Mouse (Mus musculus) heart, adult 8-10 months (tissue): ENCODE measurements around the gene Dupd1. TPM values are rescaled to one million over a fixed set of nuclear protein-coding genes. Genes with fewer than 3 reads are reported as not detected.
"Not testable (repeated sequence)": the region's sequence is repeated elsewhere in the genome, so short reads cannot be mapped to it uniquely, and the experiment has no call there.

Experiments used
- DNase-seq: peaks from one replicate; pipeline ENCODE4 v3.0.0; 2022; ENCODE audit warnings: low spot score
- total RNA-seq, 4 experiments: library from RNA; stranded (reverse); gene quantifications; 2 replicates each; pipeline ENCODE4 v1.2.4; 2022

The Dupd1 gene
- total RNA-seq, 4 experiments from 2014 or later = 0.37 to 0.47 TPM; not detected in 2

GRCm38 (mm10) chr14:21676223-21676622, 38.2 kb downstream of the Dupd1 start:
- no peak for DNase-seq

DNA sequence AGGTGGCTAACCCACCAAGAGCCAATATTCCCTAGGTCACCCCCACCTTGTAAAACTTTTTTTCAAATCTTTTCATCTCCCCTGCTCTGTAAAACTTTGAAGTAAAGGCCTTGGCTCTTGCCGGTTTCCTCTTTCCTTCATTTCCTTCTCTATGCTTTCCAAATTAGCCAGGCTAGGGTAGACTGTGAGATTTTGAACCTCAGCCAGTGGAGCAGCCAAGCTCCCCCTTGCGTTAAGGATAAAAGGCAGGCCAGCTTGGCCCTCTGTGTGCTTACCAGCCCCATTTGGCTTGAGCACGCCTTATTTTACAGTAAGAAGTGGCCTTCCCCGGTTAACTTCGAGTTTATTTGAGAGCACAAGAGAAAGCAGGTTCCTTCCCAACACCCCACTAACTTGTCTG, 39.9 kb downstream of the Dupd1 start:
- no peak for DNase-seq

DNA sequence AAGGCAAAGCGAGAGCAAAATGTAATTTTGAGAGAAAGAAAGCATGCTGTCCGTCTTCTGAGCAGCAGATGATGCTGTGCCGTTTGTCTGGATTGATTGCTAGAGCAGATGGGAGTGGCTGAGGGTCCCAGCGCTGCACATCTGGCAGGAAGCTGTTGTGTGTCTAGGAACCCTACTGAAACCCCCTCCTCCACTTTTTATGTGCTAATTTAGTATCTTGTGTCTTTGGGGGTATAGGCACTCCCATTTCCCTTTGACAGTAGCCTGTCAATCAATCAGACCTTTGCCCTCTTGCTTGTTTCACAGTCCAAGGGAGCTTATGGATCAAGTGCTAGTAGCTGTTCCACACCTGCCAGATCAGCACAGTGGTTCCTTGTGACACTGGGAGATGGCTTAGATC, 41.3 kb downstream of the Dupd1 start:
- no peak for DNase-seq

DNA sequence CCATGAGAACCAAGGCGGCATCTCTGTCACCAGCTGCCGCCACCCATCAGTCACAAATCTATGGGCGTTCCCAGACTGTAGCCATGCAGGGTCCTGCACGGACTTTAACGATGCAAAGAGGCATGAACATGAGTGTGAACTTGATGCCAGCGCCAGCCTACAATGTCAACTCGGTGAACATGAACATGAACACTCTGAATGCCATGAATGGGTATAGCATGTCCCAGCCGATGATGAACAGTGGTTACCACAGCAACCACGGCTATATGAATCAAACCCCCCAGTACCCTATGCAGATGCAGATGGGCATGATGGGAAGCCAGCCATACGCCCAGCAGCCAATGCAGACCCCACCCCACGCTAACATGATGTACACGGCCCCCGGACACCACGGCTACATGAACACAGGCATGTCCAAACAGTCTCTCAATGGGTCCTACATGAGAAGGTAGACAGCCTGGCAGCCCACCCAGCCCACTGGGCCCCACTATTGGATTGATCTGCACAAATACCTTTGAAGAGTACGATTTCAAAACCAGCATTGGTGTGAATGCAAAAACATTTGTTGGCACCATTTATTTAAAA, 43.9 kb downstream of the Dupd1 start:
- not testable (repeated sequence) for DNase-seq

GRCm38 (mm10) chr14:21669633-21670421, 44.5 kb downstream of the Dupd1 start:
- DNase-seq = no peak

- no peak for DNase-seq
Observed at GRCm38 (mm10) chr14:21669218-21669617, 45.2 kb downstream of the Dupd1 start.

DNA sequence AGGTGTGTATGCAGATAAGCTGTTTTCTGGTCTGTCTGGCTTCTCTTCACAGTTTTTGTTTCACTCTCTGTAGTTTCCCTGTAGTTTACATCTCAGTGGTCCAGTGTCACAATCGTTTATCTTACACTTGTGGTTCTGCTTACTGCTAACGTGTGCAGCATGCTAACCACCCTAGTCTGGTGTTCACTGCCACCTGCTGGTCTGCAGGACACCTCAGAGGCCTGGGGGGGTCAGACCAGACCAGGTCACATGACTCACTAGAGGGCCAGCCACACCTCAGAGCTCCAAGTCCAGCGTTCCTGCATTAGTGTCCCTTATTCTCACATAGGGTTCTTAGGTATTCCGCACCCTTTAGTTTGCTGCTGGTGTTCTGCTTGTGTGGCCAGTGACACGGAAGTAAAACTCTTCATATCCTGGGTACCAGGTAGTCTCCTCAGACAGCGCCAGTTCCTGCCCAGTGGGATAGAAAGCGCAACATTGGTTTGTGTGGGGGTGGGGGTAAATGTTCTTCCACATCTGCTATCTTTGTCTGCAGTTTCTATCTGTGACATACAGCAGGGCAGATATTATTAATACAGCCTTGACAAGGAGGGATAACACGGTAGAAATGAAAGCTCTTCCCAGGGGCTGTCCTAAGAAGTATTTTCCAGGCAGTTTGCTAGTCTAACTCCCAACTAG, 51.8 kb downstream of the Dupd1 start:
- no peak for DNase-seq

DNA sequence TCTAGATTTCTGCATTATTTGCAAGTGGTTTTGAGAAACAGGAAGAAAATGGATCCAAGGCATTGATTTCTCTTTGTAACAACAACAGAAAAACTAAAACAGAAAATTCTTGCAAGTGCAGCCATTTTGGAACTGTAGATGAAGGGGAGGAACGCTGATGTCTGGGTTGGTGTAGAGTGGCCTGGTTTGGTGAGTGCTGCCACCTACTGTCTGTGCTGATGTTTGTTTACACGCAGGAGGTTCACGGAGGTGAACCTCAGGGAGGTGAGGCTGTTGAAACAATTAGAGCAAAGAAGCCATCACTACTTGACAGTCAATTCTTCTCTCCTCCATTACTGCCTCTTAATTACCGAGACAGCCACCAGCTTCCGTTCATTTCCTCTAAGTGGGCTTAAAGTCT, 54.7 kb downstream of the Dupd1 start:
- DNase-seq = peak; percentile 48

DNA sequence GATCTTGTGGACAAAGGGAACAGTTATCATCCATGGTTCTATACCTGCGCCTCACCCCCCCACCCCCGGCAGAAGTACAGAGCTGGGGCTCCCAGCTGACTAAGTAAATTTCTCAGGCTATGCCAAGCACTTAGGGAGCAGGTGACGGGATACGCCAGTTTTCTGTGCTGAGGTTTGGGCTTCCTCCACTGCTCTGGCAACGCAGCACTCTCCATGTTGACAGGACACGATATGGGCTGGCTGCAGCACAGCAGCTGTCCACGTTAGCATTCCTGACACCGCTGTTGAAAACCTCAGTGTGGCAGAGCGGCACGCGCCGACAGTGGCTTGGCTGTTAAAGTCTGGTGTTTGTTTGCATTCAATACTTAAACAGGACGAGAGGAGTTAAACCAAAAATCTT, 55.2 kb downstream of the Dupd1 start:
- DNase-seq = peak; percentile 36

DNA sequence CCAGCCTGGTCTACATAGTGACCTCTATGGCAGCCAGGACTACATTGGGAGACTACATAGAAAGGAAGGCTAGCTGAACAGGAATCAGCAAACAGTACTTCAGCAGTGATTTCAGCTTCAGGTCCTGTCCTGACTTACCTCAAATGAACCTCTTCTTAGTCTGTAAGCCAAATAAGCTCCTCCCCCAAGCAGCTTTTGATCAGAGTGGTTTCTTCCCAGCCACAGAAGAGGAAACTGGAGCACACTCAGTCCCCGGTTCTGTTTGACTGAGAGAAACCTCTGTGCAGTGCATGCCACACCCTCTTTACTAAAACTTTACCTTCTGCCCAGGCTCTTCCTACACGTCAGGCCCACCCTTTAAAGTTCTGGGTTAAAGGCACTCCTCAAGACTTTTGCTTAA, 60.6 kb downstream of the Dupd1 start:
- no peak for DNase-seq

DNA sequence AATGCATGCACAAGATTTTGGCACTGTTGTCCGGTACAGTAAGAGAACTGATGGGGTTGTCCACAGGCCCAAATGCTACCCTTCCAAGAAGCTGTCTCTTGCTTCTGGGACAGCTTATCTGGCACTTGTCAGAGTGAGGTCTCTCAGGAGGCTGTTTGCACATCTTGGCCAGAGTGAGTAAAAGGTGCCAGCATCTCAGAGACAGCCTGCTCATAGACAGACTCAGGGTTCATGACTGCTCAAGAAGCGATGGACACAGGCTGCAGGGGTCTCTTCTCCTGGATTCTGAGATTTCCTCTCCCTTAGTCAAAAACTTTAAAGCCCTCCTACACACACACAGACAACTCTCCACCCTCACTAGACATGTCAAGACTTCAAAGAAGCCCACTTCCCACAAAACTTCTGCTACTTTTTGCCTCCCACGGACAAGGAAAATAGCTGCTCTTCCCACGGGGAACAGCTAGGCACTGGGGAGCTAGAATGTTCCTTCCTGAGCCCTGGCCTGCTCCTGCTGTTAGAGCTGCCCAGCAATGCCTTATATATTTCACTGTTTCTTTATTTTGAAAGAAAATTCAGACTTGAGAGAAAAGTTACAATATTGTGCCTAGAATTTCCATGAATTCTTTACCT, 73.5 kb downstream of the Dupd1 start:
- no peak for DNase-seq

- DNase-seq = no peak
Observed at GRCm38 (mm10) chr14:21636548-21636947, 77.8 kb downstream of the Dupd1 start.

GRCm38 (mm10) chr14:21631665-21632200, 82.6 kb downstream of the Dupd1 start:
- no peak for DNase-seq

Other genes with a start within 250 kb of the Dupd1 start
- gene Kat6b, start 233.1 kb downstream of the Dupd1 start, total RNA-seq = 10 to 100 TPM; 26.7 to 30.3 (median 28.2) TPM
- 10 to 100 TPM; 29.6 to 38.3 (median 33.6) TPM for gene Samd8, start 36.0 kb upstream of the Dupd1 start, total RNA-seq
- 1 to 10 TPM; 1.4 to 3.6 (median 2.5) TPM for gene Dusp13, start 36.6 kb upstream of the Dupd1 start, total RNA-seq
- gene Vdac2, start 110.7 kb upstream of the Dupd1 start, total RNA-seq = 100 to 1,000 TPM; 468 to 498 (median 480) TPM
- 10 to 100 TPM in 2 of 4 experiments, 1 to 10 TPM in 2; 8.4 to 12.0 (median 10.3) TPM for gene Comtd1, start 134.4 kb upstream of the Dupd1 start, total RNA-seq